ENCODE assay signal across 8 mouse cellular contexts in the genomic region with DNA sequence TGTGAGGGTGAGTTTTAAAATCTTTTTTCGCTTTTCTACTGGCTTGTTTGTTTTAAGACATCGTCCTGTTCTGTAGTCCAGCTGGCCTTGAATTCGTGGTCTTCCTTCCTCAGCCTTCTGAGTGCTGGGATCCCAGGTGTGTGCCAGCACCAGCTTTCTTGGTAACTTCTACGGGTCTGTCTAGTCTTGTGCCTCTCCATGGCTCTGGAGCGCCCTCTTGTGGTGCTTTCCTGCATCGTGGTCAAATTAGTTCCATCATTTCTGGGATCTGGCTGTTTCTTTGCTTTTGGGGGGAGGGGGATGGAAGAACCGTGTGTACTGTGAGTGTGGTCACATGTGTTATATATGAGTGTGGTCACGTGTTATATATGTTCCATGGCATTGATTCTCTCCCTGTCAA. TPM values are rescaled to one million over a fixed set of nuclear protein-coding genes. Genes with fewer than 3 reads are reported as not detected.
DNase-seq lines count a peak whose midpoint lies in the region; ATAC-seq and TF ChIP-seq lines count a peak whose summit lies in the region.

No protein-coding gene starts in this region.

- H3K79me2 ChIP-seq in C2C12 (ENCODE audit: control insufficient read depth, insufficient read depth): peaks cover 37% of the 10 kb centered on the region

- no peaks in the 10 kb centered on the region for H3K4me1 ChIP-seq in embryonic facial prominence, embryonic 14.5 days (ENCODE audit: control insufficient read depth, insufficient read depth, low read length)
- H3K4me1 ChIP-seq in kidney, embryonic 16.5 days (ENCODE audit: insufficient read depth, low read length): no peaks in the 10 kb centered on the region
- H3K4me1 ChIP-seq in liver, embryonic 12.5 days: no peaks in the 10 kb centered on the region
- no peaks in the 10 kb centered on the region for H3K4me1 ChIP-seq in neural tube, embryonic 12.5 days
- no peaks in the 10 kb centered on the region for H3K4me1 ChIP-seq in stomach, embryonic 16.5 days (ENCODE audit: control insufficient read depth, insufficient read depth, low read length)

- peak; percentile 59 for TF ChIP-seq CTCF in C2C12 (IDR thresholded peaks at IDR 0.05; ENCODE audit: control insufficient read depth, insufficient read depth, insufficient read length)

- peak; percentile 63 to 74 for DNase-seq in adrenal gland, postnatal 4 days (ENCODE audit: low spot score in 2 of 2)
- DNase-seq in embryonic facial prominence, embryonic 14.5 days (ENCODE audit: low spot score): peak; percentile 70
- DNase-seq in heart, adult 9 months (ENCODE audit: low spot score in 2 of 2): peak; percentile 34 to 70

- no peak overlapping the region for H3K9ac ChIP-seq in embryonic facial prominence, embryonic 14.5 days (ENCODE audit: low read depth, low read length)
- H3K9ac ChIP-seq in kidney, embryonic 16.5 days (replicated peaks; ENCODE audit: low read length): no peak overlapping the region
- no peak overlapping the region for H3K9ac ChIP-seq in liver, embryonic 12.5 days
- no peak overlapping the region for H3K9ac ChIP-seq in neural tube, embryonic 12.5 days
- H3K9ac ChIP-seq in stomach, embryonic 16.5 days (ENCODE audit: low read length): no peak overlapping the region

- 3% methylated on average over 8 of the region's 8 CpGs for WGBS in embryonic facial prominence, embryonic 14.5 days
- WGBS in kidney, embryonic 16.5 days: 10% methylated on average over 8 of the region's 8 CpGs
- WGBS in liver, embryonic 12.5 days (ENCODE audit: insufficient replicate concordance): 6% methylated on average over 8 of the region's 8 CpGs
- WGBS in neural tube, embryonic 12.5 days: 10% methylated on average over 8 of the region's 8 CpGs
- WGBS in stomach, embryonic 16.5 days: 5% methylated on average over 8 of the region's 8 CpGs

- H3K36me3 ChIP-seq in C2C12 (ENCODE audit: control insufficient read depth, insufficient read depth): peaks cover 10% of the 10 kb centered on the region
- peaks cover 27% of the 10 kb centered on the region; the same call in 1 of the 2 replicates for H3K36me3 ChIP-seq in embryonic facial prominence, embryonic 14.5 days (ENCODE audit: control insufficient read depth, insufficient read depth, low read length)
- peaks cover 23% of the 10 kb centered on the region for H3K36me3 ChIP-seq in kidney, embryonic 16.5 days (ENCODE audit: insufficient read depth, low read length)
- peaks cover 42% of the 10 kb centered on the region for H3K36me3 ChIP-seq in liver, embryonic 12.5 days
- H3K36me3 ChIP-seq in neural tube, embryonic 12.5 days: peaks cover 17% of the 10 kb centered on the region
- no peaks in the 10 kb centered on the region for H3K36me3 ChIP-seq in stomach, embryonic 16.5 days (ENCODE audit: control insufficient read depth, insufficient read depth, low read length)

- no peak overlapping the region for H3K27ac ChIP-seq in embryonic facial prominence, embryonic 14.5 days (replicated peaks; ENCODE audit: low read depth, low read length)
- H3K27ac ChIP-seq in kidney, embryonic 16.5 days (ENCODE audit: low read length): no peak overlapping the region
- H3K27ac ChIP-seq in liver, embryonic 12.5 days: no peak overlapping the region
- H3K27ac ChIP-seq in neural tube, embryonic 12.5 days: no peak overlapping the region
- no peak overlapping the region for H3K27ac ChIP-seq in stomach, embryonic 16.5 days (ENCODE audit: low read length)

- H3ac ChIP-seq in C2C12 (ENCODE audit: control insufficient read depth, insufficient read length, low read depth): no peak overlapping the region

- ATAC-seq in embryonic facial prominence, embryonic 14.5 days (ENCODE audit: low read depth): peak; percentile 84
- ATAC-seq in kidney, embryonic 16.5 days (ENCODE audit: low FRiP score, low TSS enrichment): peak; percentile 69; the same call in 1 of the 2 replicates
- peak; percentile 52 for ATAC-seq in liver, embryonic 12.5 days
- ATAC-seq in neural tube, embryonic 12.5 days (ENCODE audit: low FRiP score, low read depth): 0 out of 2 replicates have a peak, but pooled peaks have one; percentile 48
- ATAC-seq in stomach, embryonic 16.5 days (ENCODE audit: insufficient read depth, low FRiP score): peak; percentile 58; the same call in 1 of the 2 replicates

- H3K79me3 ChIP-seq in C2C12 (ENCODE audit: low read depth): peaks cover 15% of the 10 kb centered on the region

- no peak overlapping the region for H3K4me3 ChIP-seq in C2C12 (ENCODE audit: insufficient read depth, poor library complexity, severe bottlenecking)
- no peak overlapping the region for H3K4me3 ChIP-seq in embryonic facial prominence, embryonic 14.5 days (ENCODE audit: low read depth, low read length)
- H3K4me3 ChIP-seq in kidney, embryonic 16.5 days (ENCODE audit: low read length): no peak overlapping the region
- no peak overlapping the region for H3K4me3 ChIP-seq in liver, embryonic 12.5 days
- no peak overlapping the region for H3K4me3 ChIP-seq in neural tube, embryonic 12.5 days
- H3K4me3 ChIP-seq in stomach, embryonic 16.5 days (replicated peaks; ENCODE audit: low read length): no peak overlapping the region

- H3K27me3 ChIP-seq in C2C12 (ENCODE audit: control insufficient read depth, insufficient read depth, insufficient read length): no peaks in the 10 kb centered on the region
- no peaks in the 10 kb centered on the region for H3K27me3 ChIP-seq in embryonic facial prominence, embryonic 14.5 days (replicated peaks; ENCODE audit: control insufficient read depth, insufficient read depth, low read length)
- no peaks in the 10 kb centered on the region for H3K27me3 ChIP-seq in kidney, embryonic 16.5 days (ENCODE audit: insufficient read depth, low read length)
- no peaks in the 10 kb centered on the region for H3K27me3 ChIP-seq in liver, embryonic 12.5 days (replicated peaks)
- no peaks in the 10 kb centered on the region for H3K27me3 ChIP-seq in neural tube, embryonic 12.5 days (replicated peaks)
- no peaks in the 10 kb centered on the region for H3K27me3 ChIP-seq in stomach, embryonic 16.5 days (ENCODE audit: control insufficient read depth, insufficient read depth, low read length)

- no peaks in the 10 kb centered on the region for H3K9me3 ChIP-seq in embryonic facial prominence, embryonic 14.5 days (ENCODE audit: control insufficient read depth, low read length)
- H3K9me3 ChIP-seq in kidney, embryonic 16.5 days (ENCODE audit: low read length): no peaks in the 10 kb centered on the region
- no peaks in the 10 kb centered on the region for H3K9me3 ChIP-seq in liver, embryonic 12.5 days (replicated peaks)
- H3K9me3 ChIP-seq in neural tube, embryonic 12.5 days: no peaks in the 10 kb centered on the region
- no peaks in the 10 kb centered on the region for H3K9me3 ChIP-seq in stomach, embryonic 16.5 days (replicated peaks; ENCODE audit: control insufficient read depth, low read length)

- no peak overlapping the region for H3K4me2 ChIP-seq in embryonic facial prominence, embryonic 14.5 days (ENCODE audit: low read depth, low read length)
- no peak overlapping the region for H3K4me2 ChIP-seq in kidney, embryonic 16.5 days (replicated peaks; ENCODE audit: low read depth, low read length)
- H3K4me2 ChIP-seq in liver, embryonic 12.5 days: no peak overlapping the region
- H3K4me2 ChIP-seq in neural tube, embryonic 12.5 days (replicated peaks): no peak overlapping the region
- H3K4me2 ChIP-seq in stomach, embryonic 16.5 days (ENCODE audit: low read depth, low read length): no peak overlapping the region

TF ChIP-seq in C2C12, 6 proteins besides CTCF, POLR2A, EP300 and RAD21 (continues in another document):
- TF ChIP-seq CEBPB (IDR thresholded peaks at IDR 0.05; ENCODE audit: low read depth): no peak
- no peak for TF ChIP-seq MYOG (IDR thresholded peaks at IDR 0.05; ENCODE audit: control insufficient read depth, extremely low read depth, insufficient read length)

RNA-seq across cellular contexts. Expression of gene Meaf6, which starts 14.5 kb away (rescaled TPM):
- 31.3 TPM for polyA plus RNA-seq in C2C12 (2012; fragmentation: generic; extraction: Trizol)
- total RNA-seq in adrenal gland, postnatal 4 days (2021): 10 to 100 TPM; 43.1 to 45.4 TPM
- 53.5 and 56.4 TPM in 2 replicates for polyA plus RNA-seq in embryonic facial prominence, embryonic 14.5 days (2014; fragmentation: Nextera tagmentation; extraction: Ambion mirVana)
- 54.1 and 60.2 TPM in 2 replicates for polyA plus RNA-seq in kidney, embryonic 16.5 days (2015; fragmentation: Nextera tagmentation; extraction: Ambion mirVana)
- polyA plus RNA-seq in liver, embryonic 12.5 days (2016; fragmentation: Nextera tagmentation; extraction: Ambion mirVana): 31.6 and 33.0 TPM in 2 replicates
- polyA plus RNA-seq in neural tube, embryonic 12.5 days (2016; fragmentation: Nextera tagmentation; extraction: Ambion mirVana): 120 and 129 TPM in 2 replicates
- polyA plus RNA-seq in stomach, embryonic 16.5 days (2015; fragmentation: Nextera tagmentation; extraction: Ambion mirVana): 41.5 and 45.0 TPM in 2 replicates

RNA-seq across cellular contexts. Expression of gene Zc3h12a, which starts 28.2 kb away (rescaled TPM):
- polyA plus RNA-seq in C2C12 (2012; fragmentation: generic; extraction: Trizol): 6.7 TPM
- 1 to 10 TPM; 7.1 to 8.8 TPM for total RNA-seq in adrenal gland, postnatal 4 days (2021)
- 0.71 and 1.2 TPM in 2 replicates for polyA plus RNA-seq in embryonic facial prominence, embryonic 14.5 days (2014; fragmentation: Nextera tagmentation; extraction: Ambion mirVana)
- 0.66 and 0.90 TPM in 2 replicates for polyA plus RNA-seq in kidney, embryonic 16.5 days (2015; fragmentation: Nextera tagmentation; extraction: Ambion mirVana)
- polyA plus RNA-seq in liver, embryonic 12.5 days (2016; fragmentation: Nextera tagmentation; extraction: Ambion mirVana): 0.56 and 0.62 TPM in 2 replicates
- polyA plus RNA-seq in neural tube, embryonic 12.5 days (2016; fragmentation: Nextera tagmentation; extraction: Ambion mirVana): 0.39 and 0.49 TPM in 2 replicates
- 1.6 and 2.1 TPM in 2 replicates for polyA plus RNA-seq in stomach, embryonic 16.5 days (2015; fragmentation: Nextera tagmentation; extraction: Ambion mirVana)

RNA-seq across cellular contexts. Expression of gene Snip1, which starts 33.0 kb away (rescaled TPM):
- polyA plus RNA-seq in C2C12 (2012; fragmentation: generic; extraction: Trizol): 19.1 TPM
- total RNA-seq in adrenal gland, postnatal 4 days (2021): 10 to 100 TPM; 21.2 to 22.2 TPM
- 26.2 and 29.9 TPM in 2 replicates for polyA plus RNA-seq in embryonic facial prominence, embryonic 14.5 days (2014; fragmentation: Nextera tagmentation; extraction: Ambion mirVana)
- 28.8 and 30.3 TPM in 2 replicates for polyA plus RNA-seq in kidney, embryonic 16.5 days (2015; fragmentation: Nextera tagmentation; extraction: Ambion mirVana)
- polyA plus RNA-seq in liver, embryonic 12.5 days (2016; fragmentation: Nextera tagmentation; extraction: Ambion mirVana): 21.6 and 24.8 TPM in 2 replicates
- polyA plus RNA-seq in neural tube, embryonic 12.5 days (2016; fragmentation: Nextera tagmentation; extraction: Ambion mirVana): 35.2 and 37.2 TPM in 2 replicates
- polyA plus RNA-seq in stomach, embryonic 16.5 days (2015; fragmentation: Nextera tagmentation; extraction: Ambion mirVana): 17.2 and 20.5 TPM in 2 replicates

RNA-seq across cellular contexts. Expression of gene Dnali1, which starts 34.0 kb away (rescaled TPM):
- polyA plus RNA-seq in C2C12 (2012; fragmentation: generic; extraction: Trizol): 0.04 TPM
- not detected for total RNA-seq in adrenal gland, postnatal 4 days (2021)
- 0.71 and 4.3 TPM in 2 replicates for polyA plus RNA-seq in embryonic facial prominence, embryonic 14.5 days (2014; fragmentation: Nextera tagmentation; extraction: Ambion mirVana)
- 0.11 and 0.13 TPM in 2 replicates for polyA plus RNA-seq in kidney, embryonic 16.5 days (2015; fragmentation: Nextera tagmentation; extraction: Ambion mirVana)
- polyA plus RNA-seq in liver, embryonic 12.5 days (2016; fragmentation: Nextera tagmentation; extraction: Ambion mirVana): 0.10 TPM in 1 of 2 replicates, not detected in the other
- polyA plus RNA-seq in neural tube, embryonic 12.5 days (2016; fragmentation: Nextera tagmentation; extraction: Ambion mirVana): 0.18 and 0.34 TPM in 2 replicates
- 0.10 and 0.31 TPM in 2 replicates for polyA plus RNA-seq in stomach, embryonic 16.5 days (2015; fragmentation: Nextera tagmentation; extraction: Ambion mirVana)
